Mouse (Mus musculus) myocyte (in vitro differentiated cells): ENCODE data around the gene St3gal3. TPM values are rescaled to one million over a fixed set of nuclear protein-coding genes. Genes with fewer than 3 reads are reported as not detected.

Experiments used
- H3K27me3 ChIP-seq: one replicate; pipeline ENCODE4 v1.6.1; 2011; ENCODE audit not compliant: control insufficient read depth, insufficient read depth, insufficient read length
- H3K36me3 ChIP-seq: one replicate; pipeline ENCODE4 v1.6.1; 2011; ENCODE audit not compliant: control insufficient read depth, insufficient read depth
- H3K4me2 ChIP-seq: one replicate; pipeline ENCODE4 v1.6.1; 2011; ENCODE audit warnings: low read depth, control low read depth
- H3K4me3 ChIP-seq: one replicate; pipeline ENCODE4 v1.5.1; 2011; ENCODE audit warnings: mild to moderate bottlenecking, control low read depth, moderate library complexity
- H3K79me2 ChIP-seq: one replicate; pipeline ENCODE4 v1.6.1; 2011; ENCODE audit not compliant: control insufficient read depth, insufficient read depth
- H3ac ChIP-seq: one replicate; pipeline ENCODE4 v1.6.1; 2011; ENCODE audit not compliant: control insufficient read depth, insufficient read length
- CEBPB ChIP-seq: IDR thresholded peaks from 2 replicates; pipeline ENCODE4 v1.6.1; 2011; ENCODE audit warnings: mild to moderate bottlenecking, moderate library complexity; ENCODE audit not compliant: poor library complexity, insufficient read depth, severe bottlenecking
- E2F4 ChIP-seq: IDR thresholded peaks from one replicate; pipeline ENCODE4 v1.6.1; 2011; ENCODE audit warnings: mild to moderate bottlenecking, control low read depth, moderate library complexity; ENCODE audit not compliant: insufficient read depth
- MAX ChIP-seq: IDR thresholded peaks from one replicate; pipeline ENCODE4 v1.6.1; 2011; ENCODE audit warnings: low read depth, mild to moderate bottlenecking, control low read depth
- MYOD1 ChIP-seq, 3 experiments: IDR thresholded peaks; one replicate each; pipeline ENCODE4 v1.6.1; 2011; ENCODE audit warnings: control low read depth in 2 of 3, low read depth in 2 of 3, mild to moderate bottlenecking in 2 of 3, moderate library complexity in 1 of 3; ENCODE audit not compliant: insufficient read length in 2 of 3, control insufficient read depth in 1 of 3
- MYOG ChIP-seq, 3 experiments: IDR thresholded peaks; one replicate each; pipeline ENCODE4 v1.6.1; 2011; ENCODE audit warnings: control low read depth in 2 of 3, low read depth in 2 of 3, mild to moderate bottlenecking in 2 of 3; ENCODE audit not compliant: insufficient read length in 2 of 3, control insufficient read depth in 1 of 3, insufficient read depth in 1 of 3
- POLR2A ChIP-seq: IDR thresholded peaks from one replicate; pipeline ENCODE4 v1.6.1; 2011; ENCODE audit warnings: low read depth, mild to moderate bottlenecking, control low read depth, moderate library complexity; ENCODE audit not compliant: insufficient read length
- POLR2AphosphoS2 ChIP-seq: IDR thresholded peaks from one replicate; pipeline ENCODE4 v1.6.1; 2011; ENCODE audit warnings: low read depth, control low read depth; ENCODE audit not compliant: insufficient read length
- REST ChIP-seq: IDR thresholded peaks from one replicate; pipeline ENCODE4 v1.6.1; 2011; ENCODE audit warnings: mild to moderate bottlenecking, control low read depth, moderate library complexity; ENCODE audit not compliant: insufficient read depth, insufficient read length
- SRF ChIP-seq: IDR thresholded peaks from one replicate; pipeline ENCODE4 v1.6.1; 2011; ENCODE audit warnings: low read depth; ENCODE audit not compliant: control insufficient read depth, insufficient read length
- TCF12 ChIP-seq: IDR thresholded peaks from one replicate; pipeline ENCODE4 v1.6.1; 2011; ENCODE audit warnings: mild to moderate bottlenecking, control low read depth; ENCODE audit not compliant: poor library complexity, insufficient read depth, severe bottlenecking
- TCF3 ChIP-seq: IDR thresholded peaks from one replicate; pipeline ENCODE4 v1.6.1; 2011; ENCODE audit warnings: low read depth, control low read depth; ENCODE audit not compliant: insufficient read length
- USF1 ChIP-seq: IDR thresholded peaks from one replicate; pipeline ENCODE4 v1.6.1; 2011; ENCODE audit warnings: low read depth, mild to moderate bottlenecking, control low read depth, moderate library complexity
- polyA plus RNA-seq: library from polyadenylated mRNA; unstranded; fragments of >200 nt; fragmentation: generic; extraction: Trizol; gene quantifications from one replicate; pipeline ENCODE4 v1.2.1, GENCODE M21; 2012; ENCODE audit warnings: missing spikeins

St3gal3 gene
- polyA plus RNA-seq, 1 experiment: 45.1 TPM

DNA sequence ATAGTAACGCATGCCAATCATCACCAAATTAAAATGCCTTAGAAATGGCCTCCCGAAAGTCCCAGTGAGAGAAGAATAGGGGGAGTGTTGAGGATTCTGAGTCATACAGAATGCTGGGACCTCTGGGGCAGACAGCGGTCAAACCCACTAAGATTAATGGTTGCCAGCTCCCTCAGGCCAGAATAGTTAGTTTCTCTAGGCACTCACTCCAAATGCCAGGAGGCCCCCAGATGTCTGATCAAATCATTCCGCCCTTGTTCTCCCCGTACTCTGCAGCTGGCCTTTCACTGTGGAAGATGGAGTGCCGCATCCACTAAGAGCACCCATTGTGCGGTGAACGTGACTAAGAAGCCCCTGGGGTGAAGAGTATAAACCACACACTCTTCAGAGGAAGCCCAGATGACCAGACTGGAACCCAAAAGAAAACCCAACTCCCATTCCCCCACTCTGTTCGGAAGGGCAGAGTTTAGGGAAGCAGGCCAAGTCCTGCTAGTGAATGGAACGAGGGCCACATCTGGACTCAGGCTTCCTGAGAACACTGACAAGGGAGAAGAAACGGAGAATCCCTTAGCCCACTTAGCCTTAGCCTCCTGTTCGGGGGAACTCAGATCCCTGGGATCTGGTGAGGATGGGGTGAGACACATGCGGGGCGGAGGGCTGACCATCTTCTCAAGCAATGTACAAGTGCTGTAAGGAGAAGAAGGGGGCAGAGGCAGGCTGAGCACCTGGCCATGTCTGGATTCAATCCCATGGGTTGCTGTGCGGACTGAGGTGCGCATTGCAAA, 117.5 kb downstream of the St3gal3 start:
- TF ChIP-seq TCF3: peak; percentile 24
- no peak for TF ChIP-seq MAX
- peak in 1 of 3 experiments; percentile 16 for TF ChIP-seq MYOG (IDR thresholded peaks at IDR 0.05; ENCODE audit: control insufficient read depth in 1 of 3, insufficient read depth in 1 of 3, insufficient read length in 2 of 3, low read depth in 2 of 3)
- TF ChIP-seq POLR2A: no peak
- TF ChIP-seq REST: no peak
- peak; percentile 52 for TF ChIP-seq TCF12
- no peak for TF ChIP-seq USF1
- no peak for TF ChIP-seq POLR2AphosphoS2
- no peak for TF ChIP-seq SRF
- no peak for TF ChIP-seq CEBPB
- TF ChIP-seq MYOD1 (IDR thresholded peaks at IDR 0.05; ENCODE audit: control insufficient read depth in 1 of 3, insufficient read length in 2 of 3, low read depth in 2 of 3): peak in 2 of 3 experiments; percentile 40 to 73
- Histone ChIP-seq H3K4me2 (peak overlapping the region; percentile 76), H3K79me2 (no peaks in the 10 kb centered on the region), H3K27me3 (no peaks in the 10 kb centered on the region), H3K4me3 (no peak overlapping the region), H3K36me3 (peaks cover 6% of the 10 kb centered on the region), H3ac (no peak overlapping the region)

GRCm38 (mm10) chr4:118016323-118016911, 118.3 kb downstream of the St3gal3 start:
- no peak overlapping the region for H3ac ChIP-seq
- peaks cover 6% of the 10 kb centered on the region for H3K36me3 ChIP-seq
- TF ChIP-seq USF1 (no peak), MAX (peak; percentile 2), SRF (peak; percentile 88), REST (no peak), CEBPB (no peak; the same call in 1 of the 2 replicates), MYOG (IDR thresholded peaks at IDR 0.05; ENCODE audit: control insufficient read depth in 1 of 3, insufficient read depth in 1 of 3, insufficient read length in 2 of 3, low read depth in 2 of 3) (peak; percentile 70 to 89 (median 83)), MYOD1 (IDR thresholded peaks at IDR 0.05; ENCODE audit: control insufficient read depth in 1 of 3, insufficient read length in 2 of 3, low read depth in 2 of 3) (peak; percentile 77 to 89 (median 82)), POLR2A (no peak), POLR2AphosphoS2 (no peak), TCF3 (peak; percentile 52), TCF12 (peak; percentile 91), E2F4 (no peak)
- H3K27me3 ChIP-seq: no peaks in the 10 kb centered on the region
- H3K4me2 ChIP-seq: peak overlapping the region; percentile 76
- no peak overlapping the region for H3K4me3 ChIP-seq
- no peaks in the 10 kb centered on the region for H3K79me2 ChIP-seq

- no peaks in the 10 kb centered on the region for H3K79me2 ChIP-seq
- H3K4me3 ChIP-seq: no peak overlapping the region
- peaks cover 6% of the 10 kb centered on the region for H3K36me3 ChIP-seq
- peak overlapping the region; percentile 76 for H3K4me2 ChIP-seq
- no peak overlapping the region for H3ac ChIP-seq
- peak; percentile 59 for TF ChIP-seq TCF3
- peak; percentile 3 for TF ChIP-seq POLR2A
- TF ChIP-seq REST: no peak
- TF ChIP-seq CEBPB: no peak
- TF ChIP-seq SRF: no peak
- peak in 2 of 3 experiments; percentile 32 to 90 for TF ChIP-seq MYOG (IDR thresholded peaks at IDR 0.05; ENCODE audit: control insufficient read depth in 1 of 3, insufficient read depth in 1 of 3, insufficient read length in 2 of 3, low read depth in 2 of 3)
- no peak for TF ChIP-seq MAX
- TF ChIP-seq TCF12: peak; percentile 25
- TF ChIP-seq POLR2AphosphoS2: no peak
- no peak for TF ChIP-seq E2F4
- TF ChIP-seq USF1: no peak
- peak in 2 of 3 experiments; percentile 49 to 88 for TF ChIP-seq MYOD1 (IDR thresholded peaks at IDR 0.05; ENCODE audit: control insufficient read depth in 1 of 3, insufficient read length in 2 of 3, low read depth in 2 of 3)
- no peaks in the 10 kb centered on the region for H3K27me3 ChIP-seq
Observed at GRCm38 (mm10) chr4:118015636-118016035, 119.1 kb downstream of the St3gal3 start.

GRCm38 (mm10) chr4:118015126-118015525, 119.6 kb downstream of the St3gal3 start:
- no peak overlapping the region for H3ac ChIP-seq
- H3K4me2 ChIP-seq: peak overlapping the region; percentile 45
- TF ChIP-seq MYOD1 (IDR thresholded peaks at IDR 0.05; ENCODE audit: control insufficient read depth in 1 of 3, insufficient read length in 2 of 3, low read depth in 2 of 3) (no peak), MYOG (IDR thresholded peaks at IDR 0.05; ENCODE audit: control insufficient read depth in 1 of 3, insufficient read depth in 1 of 3, insufficient read length in 2 of 3, low read depth in 2 of 3) (no peak), POLR2A (no peak), POLR2AphosphoS2 (no peak), REST (no peak), TCF12 (no peak), MAX (no peak), E2F4 (no peak), SRF (no peak), CEBPB (no peak), TCF3 (no peak), USF1 (no peak)
- no peaks in the 10 kb centered on the region for H3K79me2 ChIP-seq
- H3K27me3 ChIP-seq: no peaks in the 10 kb centered on the region
- H3K36me3 ChIP-seq: peaks cover 6% of the 10 kb centered on the region
- no peak overlapping the region for H3K4me3 ChIP-seq
